Mouse (Mus musculus) bone marrow, adult 2 months (tissue): ENCODE results near the gene Arhgap25. TPM values are rescaled to one million over a fixed set of nuclear protein-coding genes. Genes with fewer than 3 reads are reported as not detected.
A peak's percentile ranks its signal among the peaks of the same experiment; 100 is the strongest.

Experiments
- H3K27ac ChIP-seq: fragments of 200-500 bp; 2 replicates; pipeline ENCODE4 v1.5.1; 2012; ENCODE audit warnings: low read depth, mild to moderate bottlenecking, control low read depth, inconsistent platforms, low read length; ENCODE audit not compliant: control insufficient read depth, poor library complexity, insufficient read depth
- H3K4me1 ChIP-seq: fragments of 200-500 bp; 2 replicates; pipeline ENCODE4 v1.6.1; 2011; ENCODE audit warnings: low read length; ENCODE audit not compliant: control insufficient read depth, insufficient read depth
- H3K4me3 ChIP-seq: fragments of 200-500 bp; replicated peaks from 2 replicates; pipeline ENCODE3; 2011; ENCODE audit warnings: mild to moderate bottlenecking, low read depth, low read length, control low read depth; ENCODE audit not compliant: control insufficient read depth
- CTCF ChIP-seq: fragments of 200-500 bp; IDR thresholded peaks from 2 replicates; pipeline ENCODE4 v1.5.1; 2011; ENCODE audit warnings: low read length, control low read depth; ENCODE audit not compliant: control insufficient read depth, insufficient read depth
- POLR2A ChIP-seq: fragments of 200-500 bp; IDR thresholded peaks from 2 replicates; pipeline ENCODE4 v1.6.1; 2011; ENCODE audit warnings: low read depth, mild to moderate bottlenecking, control low read depth, low read length, borderline replicate concordance; ENCODE audit not compliant: control insufficient read depth
- whole genome bisulfite sequencing: fragments of 180-500 bp; shearing (Covaris S2); methylation state at CpG from one replicate; pipeline ENCODE4 v1.1.7; 2018; 5-methylcytosine and 5-hydroxymethylcytosine counted together
- polyA plus RNA-seq: library from polyadenylated mRNA; stranded (reverse); fragments of >200 nt; gene quantifications from 2 replicates; pipeline ENCODE4 v1.2.4, GENCODE M21; 2011; ENCODE audit warnings: low replicate concordance; ENCODE audit not compliant: missing spikeins, insufficient read depth, insufficient read length

Gene Arhgap25
- polyA plus RNA-seq, 1 experiment: 24.4 TPM

GRCm38 (mm10) chr6:87467373-87467772 is 65.7 kb downstream of the Arhgap25 start:
- no peaks in the 10 kb centered on the region for H3K4me1 ChIP-seq
- TF ChIP-seq CTCF (no peak), POLR2A (no peak)
- 95% methylated on average over 1 of the region's 1 CpGs for WGBS
- no peak overlapping the region for H3K4me3 ChIP-seq
- no peak overlapping the region for H3K27ac ChIP-seq

- no peaks in the 10 kb centered on the region for H3K4me1 ChIP-seq
- H3K27ac ChIP-seq: no peak overlapping the region
- H3K4me3 ChIP-seq: no peak overlapping the region
- no peak for TF ChIP-seq POLR2A
- TF ChIP-seq CTCF: peak; percentile 96
- 40% methylated on average over 12 of the region's 12 CpGs for WGBS
These were observed 66.8 kb downstream of the Arhgap25 start for GRCm38 (mm10) chr6:87466221-87466620.

- WGBS: 67% methylated on average over 6 of the region's 6 CpGs
- no peak overlapping the region for H3K27ac ChIP-seq
- H3K4me3 ChIP-seq: no peak overlapping the region
- TF ChIP-seq CTCF (no peak), POLR2A (no peak)
- H3K4me1 ChIP-seq: no peaks in the 10 kb centered on the region
These were observed 77.6 kb downstream of the Arhgap25 start for GRCm38 (mm10) chr6:87455507-87455906.

- no peak overlapping the region for H3K4me3 ChIP-seq
- WGBS: 80% methylated on average over 3 of the region's 3 CpGs
These were observed 81.3 kb downstream of the Arhgap25 start for GRCm38 (mm10) chr6:87451771-87452170.

GRCm38 (mm10) chr6:87451016-87451415 is 82.0 kb downstream of the Arhgap25 start:
- Histone ChIP-seq H3K4me3 (no peak overlapping the region), H3K27ac (no peak overlapping the region), H3K4me1 (no peaks in the 10 kb centered on the region)
- TF ChIP-seq CTCF (peak; percentile 65), POLR2A (no peak)
- 34% methylated on average over 3 of the region's 3 CpGs for WGBS

More at GRCm38 (mm10) chr6:87451771-87452170, 81.3 kb downstream of the Arhgap25 start:
- H3K27ac ChIP-seq: no peak overlapping the region
- TF ChIP-seq CTCF (no peak), POLR2A (no peak)
- H3K4me1 ChIP-seq: no peaks in the 10 kb centered on the region

- 78% methylated on average over 3 of the region's 3 CpGs for whole genome bisulfite sequencing
- TF ChIP-seq CTCF: no peak
- no peak for TF ChIP-seq POLR2A
- H3K27ac ChIP-seq: no peak overlapping the region
- H3K4me3 ChIP-seq: no peak overlapping the region
- no peaks in the 10 kb centered on the region for H3K4me1 ChIP-seq
These were observed 83.5 kb downstream of the Arhgap25 start for GRCm38 (mm10) chr6:87449534-87449933.

GRCm38 (mm10) chr6:87447217-87447616 is 85.8 kb downstream of the Arhgap25 start:
- 37% methylated on average over 4 of the region's 4 CpGs for WGBS

GRCm38 (mm10) chr6:87445222-87445621 is 87.8 kb downstream of the Arhgap25 start:
- 54% methylated on average over 7 of the region's 7 CpGs for WGBS

More at GRCm38 (mm10) chr6:87447217-87447616, 85.8 kb downstream of the Arhgap25 start:
- H3K27ac ChIP-seq: no peak overlapping the region
- no peak overlapping the region for H3K4me3 ChIP-seq
- TF ChIP-seq CTCF: no peak
- no peak for TF ChIP-seq POLR2A
- no peaks in the 10 kb centered on the region for H3K4me1 ChIP-seq

GRCm38 (mm10) chr6:87443253-87443652 is 89.8 kb downstream of the Arhgap25 start:
- WGBS: 80% methylated on average over 11 of the region's 11 CpGs

More at GRCm38 (mm10) chr6:87445222-87445621, 87.8 kb downstream of the Arhgap25 start:
- no peak overlapping the region for H3K4me3 ChIP-seq
- TF ChIP-seq POLR2A (no peak), CTCF (no peak)
- H3K27ac ChIP-seq: no peak overlapping the region
- no peaks in the 10 kb centered on the region for H3K4me1 ChIP-seq

More at GRCm38 (mm10) chr6:87443253-87443652, 89.8 kb downstream of the Arhgap25 start:
- no peak overlapping the region for H3K27ac ChIP-seq
- H3K4me1 ChIP-seq: no peaks in the 10 kb centered on the region
- TF ChIP-seq POLR2A (no peak), CTCF (no peak)
- H3K4me3 ChIP-seq: no peak overlapping the region
